Mouse (Mus musculus) CH12.LX (cell line): ENCODE measurements around the gene Kat2a. TPM values are rescaled to one million over a fixed set of nuclear protein-coding genes. Genes with fewer than 3 reads are reported as not detected.

ENCODE experiments used
- DNase-seq: peaks from one replicate; pipeline ENCODE4 v3.0.0-alpha.2; 2013; ENCODE audit errors: extremely low read depth
- H3K27ac ChIP-seq: 2 replicates; pipeline ENCODE4 v1.5.1; 2012; ENCODE audit warnings: low read depth, mild to moderate bottlenecking, control low read depth, moderate library complexity; ENCODE audit not compliant: insufficient read depth
- H3K27me3 ChIP-seq: replicated peaks from 2 replicates; pipeline ENCODE3; 2012; ENCODE audit warnings: inconsistent platforms
- H3K36me3 ChIP-seq, 2 experiments: replicated peaks in 1 of 2; 2 replicates each; pipeline versions ENCODE3 to v1.6.1; 2012; ENCODE audit warnings: inconsistent platforms in 1 of 2, low read length in 1 of 2, mild to moderate bottlenecking in 1 of 2, mixed read lengths in 1 of 2, moderate library complexity in 1 of 2; ENCODE audit not compliant: control insufficient read depth in 1 of 2, insufficient read depth in 1 of 2
- H3K4me1 ChIP-seq, 2 experiments: 2 replicates each; pipeline ENCODE4 v1.6.1; 2012; ENCODE audit warnings: inconsistent platforms in 1 of 2, moderate library complexity in 1 of 2; ENCODE audit not compliant: insufficient read depth in 2 of 2, control insufficient read depth in 1 of 2
- H3K4me2 ChIP-seq: 2 replicates; pipeline ENCODE4 v1.6.1; 2012; ENCODE audit warnings: low read depth, mild to moderate bottlenecking, control low read depth; ENCODE audit not compliant: poor library complexity, insufficient read depth, severe bottlenecking
- H3K4me3 ChIP-seq, 3 experiments: fragments of 150-350 bp in 1 of 3; sonication (generic) in 1 of 3; replicated peaks in 1 of 3; 2 replicates each; pipeline versions ENCODE3 to v1.5.1; 2011 to 2012; ENCODE audit warnings: low read depth in 2 of 3, low read length in 2 of 3, mild to moderate bottlenecking in 2 of 3, moderate library complexity in 2 of 3, control low read depth in 1 of 3, improper control_type of control experiment in 1 of 3, inconsistent platforms in 1 of 3, mixed read lengths in 1 of 3; ENCODE audit not compliant: poor library complexity in 1 of 3
- H3K79me2 ChIP-seq: replicated peaks from 2 replicates; pipeline ENCODE4 v1.6.1; 2012; ENCODE audit warnings: mild to moderate bottlenecking, moderate library complexity; ENCODE audit not compliant: control insufficient read depth, poor library complexity, insufficient read depth, severe bottlenecking; ENCODE audit errors: extremely low read depth
- H3K9ac ChIP-seq: 2 replicates; pipeline ENCODE4 v1.6.1; 2012; ENCODE audit warnings: low read depth, mild to moderate bottlenecking, control low read depth, moderate library complexity; ENCODE audit not compliant: insufficient read depth
- H3K9me3 ChIP-seq: replicated peaks from 2 replicates; pipeline ENCODE3; 2012; ENCODE audit warnings: low read length, inconsistent platforms, mixed read lengths
- CTCF ChIP-seq, 2 experiments: IDR thresholded peaks in 1 of 2; conservative IDR thresholded peaks in 1 of 2; 2 replicates each; pipeline ENCODE4 v1.5.1; 2011 to 2012; ENCODE audit warnings: low read depth in 2 of 2, low read length in 2 of 2, improper control_type of control experiment in 1 of 2, inconsistent platforms in 1 of 2, mild to moderate bottlenecking in 1 of 2, moderate library complexity in 1 of 2
- GABPA ChIP-seq: IDR thresholded peaks from 2 replicates; pipeline ENCODE4 v1.6.1; 2012; ENCODE audit warnings: low read depth, low read length, improper control_type of control experiment, inconsistent platforms; ENCODE audit not compliant: insufficient replicate concordance
- IRF4 ChIP-seq: IDR thresholded peaks from 2 replicates; pipeline ENCODE4 v1.6.1; 2014; ENCODE audit warnings: low read depth, mild to moderate bottlenecking, inconsistent platforms, low read length, improper control_type of control experiment
- JUN ChIP-seq: IDR thresholded peaks from 2 replicates; pipeline ENCODE4 v1.6.1; 2011; ENCODE audit warnings: low read depth, mild to moderate bottlenecking, low read length, improper control_type of control experiment, moderate library complexity; ENCODE audit not compliant: insufficient read depth
- JUND ChIP-seq: conservative IDR thresholded peaks from 2 replicates; pipeline ENCODE4 v1.6.1; 2011; ENCODE audit warnings: low read depth, low read length, improper control_type of control experiment
- KAT2A ChIP-seq: IDR thresholded peaks from 2 replicates; pipeline ENCODE4 v1.6.1; 2012; ENCODE audit warnings: low read length, improper control_type of control experiment, inconsistent platforms; ENCODE audit not compliant: insufficient replicate concordance
- MAFK ChIP-seq: IDR thresholded peaks from 2 replicates; pipeline ENCODE4 v1.6.1; 2011; ENCODE audit warnings: low read length, improper control_type of control experiment; ENCODE audit not compliant: insufficient replicate concordance
- MAX ChIP-seq: IDR thresholded peaks from 2 replicates; pipeline ENCODE4 v1.6.1; 2011; ENCODE audit warnings: low read length, improper control_type of control experiment
- MEF2A ChIP-seq: IDR thresholded peaks from 2 replicates; pipeline ENCODE4 v1.6.1; 2014; ENCODE audit warnings: low read depth, mild to moderate bottlenecking, inconsistent platforms, low read length, improper control_type of control experiment, borderline replicate concordance
- MYC ChIP-seq: IDR thresholded peaks from 2 replicates; pipeline ENCODE4 v1.6.1; 2011; ENCODE audit warnings: low read depth, mild to moderate bottlenecking, improper control_type of control experiment, low read length
- NELFE ChIP-seq: IDR thresholded peaks from 2 replicates; pipeline ENCODE4 v1.6.1; 2011; ENCODE audit warnings: low read depth, low read length, improper control_type of control experiment
- NRF1 ChIP-seq: IDR thresholded peaks from 2 replicates; pipeline ENCODE4 v1.6.1; 2014; ENCODE audit warnings: low read depth, mild to moderate bottlenecking, inconsistent platforms, low read length, improper control_type of control experiment, moderate library complexity
- PAX5 ChIP-seq: IDR thresholded peaks from 2 replicates; pipeline ENCODE4 v1.6.1; 2012; ENCODE audit warnings: low read length, inconsistent platforms, mixed read lengths
- RCOR1 ChIP-seq: conservative IDR thresholded peaks from 2 replicates; pipeline ENCODE4 v1.6.1; 2012; ENCODE audit warnings: low read depth, mild to moderate bottlenecking, inconsistent platforms, low read length, improper control_type of control experiment
- SIN3A ChIP-seq: IDR thresholded peaks from 2 replicates; pipeline ENCODE4 v1.6.1; 2012; ENCODE audit warnings: low read length, improper control_type of control experiment, inconsistent platforms
- TBP ChIP-seq: conservative IDR thresholded peaks from 2 replicates; pipeline ENCODE4 v1.6.1; 2011; ENCODE audit warnings: low read depth, low read length, improper control_type of control experiment
- TCF12 ChIP-seq: IDR thresholded peaks from 2 replicates; pipeline ENCODE4 v1.6.1; 2014; ENCODE audit warnings: low read depth, mild to moderate bottlenecking, inconsistent platforms, low read length, improper control_type of control experiment
- UBTF ChIP-seq: IDR thresholded peaks from 2 replicates; pipeline ENCODE4 v1.6.1; 2012; ENCODE audit warnings: low read depth, mild to moderate bottlenecking, inconsistent platforms, low read length, improper control_type of control experiment, moderate library complexity
- USF1 ChIP-seq: IDR thresholded peaks from 2 replicates; pipeline ENCODE4 v1.6.1; 2014; ENCODE audit warnings: low read depth, mild to moderate bottlenecking, inconsistent platforms, low read length, improper control_type of control experiment
- USF2 ChIP-seq: conservative IDR thresholded peaks from 2 replicates; pipeline ENCODE4 v1.6.1; 2011; ENCODE audit warnings: low read depth, low read length, improper control_type of control experiment
- ZC3H11A ChIP-seq: IDR thresholded peaks from 2 replicates; pipeline ENCODE4 v1.6.1; 2012; ENCODE audit warnings: low read depth, mild to moderate bottlenecking, inconsistent platforms, low read length, improper control_type of control experiment
- ZKSCAN1 ChIP-seq: IDR thresholded peaks from 2 replicates; pipeline ENCODE4 v1.6.1; 2012; ENCODE audit warnings: low read depth, inconsistent platforms, low read length, improper control_type of control experiment, borderline replicate concordance
- ZMIZ1 ChIP-seq: IDR thresholded peaks from 2 replicates; pipeline ENCODE4 v1.6.1; 2012; ENCODE audit warnings: low read depth, mild to moderate bottlenecking, inconsistent platforms, low read length, improper control_type of control experiment
- dilution Hi-C: fragments of 300-500 bp; cut with MboI; formaldehyde crosslinking; loops from 2 replicates; pipeline ENCODE4 v1.14.3; 2020; ENCODE audit warnings: low sequenced_read_pairs; ENCODE audit not compliant: extremely low pct_unique_long_range_greater_than_20kb, extremely low pct_ligation_motif_present
- in situ Hi-C: fragments of 300-500 bp; cut with MboI; formaldehyde crosslinking; loops from 3 replicates; pipeline ENCODE4 v1.14.3; 2019; ENCODE audit warnings: low sequenced_read_pairs, low pct_ligation_motif_present, low pct_unique_long_range_greater_than_20kb, mixed read lengths
- polyA plus RNA-seq: library from polyadenylated mRNA; unstranded; fragments of >175 nt; gene quantifications from 2 replicates; pipeline ENCODE4 v1.2.1, GENCODE M21; 2012; ENCODE audit warnings: low read depth; ENCODE audit not compliant: insufficient read length
- total RNA-seq, 2 experiments: library from RNA; depleted of rRNA; stranded (reverse); fragments of 300-350 nt in 1 of 2; fragments of >200 nt in 1 of 2; gene quantifications; 2 replicates each; pipeline ENCODE4 v1.2.3; 2012 to 2014

The Kat2a gene
- total and polyA plus RNA-seq, 3 experiments = 27.2 to 82.9 (median 30.7) TPM

- no peak overlapping the region for H3K4me2 ChIP-seq
Observed at GRCm38 (mm10) chr11:100701301-100701700, 11.0 kb downstream of the Kat2a start.

DNA sequence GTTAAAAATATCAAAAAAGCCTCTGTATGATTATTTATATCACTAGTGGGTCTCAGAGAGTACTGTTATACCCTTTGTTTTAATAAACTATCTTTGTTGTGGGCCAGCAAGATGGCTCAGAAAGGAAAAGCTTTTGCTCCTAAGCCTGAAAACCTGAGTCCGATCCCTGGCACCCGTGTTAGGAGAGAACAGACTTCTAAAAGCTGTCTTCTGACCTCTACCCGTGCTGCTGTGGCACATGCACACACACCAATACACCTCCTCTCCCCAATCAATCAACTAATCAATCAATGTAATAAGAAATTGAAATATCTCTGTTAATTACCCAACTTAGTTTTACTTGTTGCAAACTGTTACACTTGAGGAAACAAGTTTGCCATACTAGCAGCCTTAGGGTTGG lies 11.6 kb downstream of the Kat2a start:
- Histone ChIP-seq H3K79me2 (no peaks in the 10 kb centered on the region), H3K36me3 (peaks cover 14 to 64% of the 10 kb centered on the region in 2 experiments), H3K4me3 (no peak overlapping the region), H3K27ac (no peak overlapping the region), H3K4me2 (no peak overlapping the region), H3K9ac (no peak overlapping the region), H3K4me1 (peaks cover 22 to 39% of the 10 kb centered on the region in 2 experiments), H3K9me3 (no peaks in the 10 kb centered on the region), H3K27me3 (no peaks in the 10 kb centered on the region)
- TF ChIP-seq CTCF (conservative IDR thresholded peaks at IDR 0.05 in 1 of 2, IDR thresholded peaks at IDR 0.05 in 1 of 2; ENCODE audit: low read depth in 2 of 2, low read length in 2 of 2) (no peak), RCOR1 (no peak), NRF1 (no peak), MYC (no peak), UBTF (no peak), MAFK (no peak), ZMIZ1 (no peak), TCF12 (no peak), IRF4 (no peak), USF2 (no peak), KAT2A (no peak), PAX5 (no peak), MAX (no peak), TBP (no peak), ZKSCAN1 (no peak), SIN3A (no peak), JUN (no peak), MEF2A (no peak)
- dilution Hi-C loops = no loop called here
- DNase-seq = no peak
- in situ Hi-C loops = no loop called here

More at GRCm38 (mm10) chr11:100701301-100701700, 11.0 kb downstream of the Kat2a start:
- no peak overlapping the region for H3K4me3 ChIP-seq
- in situ Hi-C loops = no loop called here
- H3K9me3 ChIP-seq = no peaks in the 10 kb centered on the region
- dilution Hi-C loops = no loop called here
- no peak overlapping the region for H3K9ac ChIP-seq
- peaks cover 22 to 39% of the 10 kb centered on the region in 2 experiments for H3K4me1 ChIP-seq
- peaks cover 20 to 64% of the 10 kb centered on the region in 2 experiments for H3K36me3 ChIP-seq
- no peak overlapping the region for H3K27ac ChIP-seq
- H3K27me3 ChIP-seq = no peaks in the 10 kb centered on the region
- no peaks in the 10 kb centered on the region for H3K79me2 ChIP-seq
- peak; percentile 64 for DNase-seq
- TF ChIP-seq UBTF (no peak), GABPA (no peak), ZMIZ1 (no peak), ZC3H11A (no peak), JUND (no peak), NELFE (no peak), MYC (no peak), KAT2A (no peak), USF1 (no peak), TBP (no peak)
